Mouse (Mus musculus) B cell, adult 62 days (primary cell): Measurements from ENCODE around the gene Asb2. TPM values are rescaled to one million over a fixed set of nuclear protein-coding genes. Genes with fewer than 3 reads are reported as not detected.

Experiments used
- total RNA-seq: library from RNA; stranded (reverse); gene quantifications from 4 replicates; pipeline ENCODE4 v1.2.4, GENCODE M21; 2023

Gene Asb2
- total RNA-seq = 28.5 to 35.0 TPM (median 31.5 TPM) in 4 replicates

GRCm38 (mm10) chr12:103355746-103356414 lies at the start of gene Asb2:
Gene Asb2 (minus strand): TSS chr12:103356001.

GRCm38 (mm10) chr12:103388505-103389347 lies 32.9 kb upstream of the Asb2 start, which contains the start of gene Otub2:
Gene Otub2 (plus strand): TSS chr12:103388682.

GRCm38 (mm10) chr12:103310744-103311267 lies 45.0 kb downstream of the Asb2 start, which contains the start of gene Fam181a:
Gene Fam181a (plus strand): TSS chr12:103310975.

Other genes starting within 250 kb of the Asb2 start
- gene Prima1, start 113.9 kb downstream of the Asb2 start, total RNA-seq = not detected in 4 replicates
- gene Fam181a, start 45.0 kb downstream of the Asb2 start, total RNA-seq = not detected in 4 replicates
- gene Otub2, start 32.7 kb upstream of the Asb2 start, total RNA-seq = 3.7 to 5.3 TPM (median 4.7 TPM) in 4 replicates
- 8.5 to 14.3 TPM (median 11.7 TPM) in 4 replicates for gene 9330161L09Rik, start 51.8 kb upstream of the Asb2 start, total RNA-seq
- 231 to 248 TPM (median 240 TPM) in 4 replicates for gene Ddx24, start 69.8 kb upstream of the Asb2 start, total RNA-seq
- gene Ifi27, start 78.2 kb upstream of the Asb2 start, total RNA-seq = 88.0 to 102 TPM (median 92.5 TPM) in 4 replicates
- 160 to 191 TPM (median 168 TPM) in 4 replicates for gene Ifi27l2a, start 87.7 kb upstream of the Asb2 start, total RNA-seq
- gene Ifi27l2b, start 101.2 kb upstream of the Asb2 start, total RNA-seq = not detected in 4 replicates
- gene Ppp4r4, start 176.3 kb upstream of the Asb2 start, total RNA-seq = not detected in 4 replicates